Mouse (Mus musculus) hindbrain, embryonic 16.5 days (tissue): ENCODE data around the gene Agbl4. TPM values are rescaled to one million over a fixed set of nuclear protein-coding genes. Genes with fewer than 3 reads are reported as not detected.
A peak's percentile ranks its signal among the peaks of the same experiment; 100 is the strongest.

Source experiments
- ATAC-seq: fragments of 200-750 bp; cut with Nextera tagmentation; 2 replicates; pipeline ENCODE4 v1.8.0; 2017; ENCODE audit warnings: moderate TSS enrichment, moderate library complexity
- H3K27ac ChIP-seq: fragments of 300-500 bp; sonication (generic); 2 replicates; pipeline ENCODE4 v1.5.1; 2014; ENCODE audit warnings: low read depth, mild to moderate bottlenecking, control low read depth, low read length, moderate library complexity
- H3K27me3 ChIP-seq: fragments of 300-500 bp; sonication (generic); replicated peaks from 2 replicates; pipeline ENCODE4 v1.6.1; 2014; ENCODE audit warnings: low read length; ENCODE audit not compliant: control insufficient read depth, insufficient read depth
- H3K36me3 ChIP-seq: fragments of 300-500 bp; sonication (generic); 2 replicates; pipeline ENCODE4 v1.6.1; 2014; ENCODE audit warnings: mild to moderate bottlenecking, low read length, moderate library complexity, mixed read lengths; ENCODE audit not compliant: control insufficient read depth, insufficient read depth
- H3K4me1 ChIP-seq: fragments of 300-500 bp; sonication (generic); 2 replicates; pipeline ENCODE4 v1.6.1; 2014; ENCODE audit warnings: low read depth, low read length; ENCODE audit not compliant: control insufficient read depth, insufficient read depth
- H3K4me2 ChIP-seq: fragments of 300-500 bp; sonication (generic); 2 replicates; pipeline ENCODE4 v1.6.1; 2014; ENCODE audit warnings: mild to moderate bottlenecking, low read length, control low read depth, moderate library complexity
- H3K4me3 ChIP-seq: fragments of 300-500 bp; sonication (generic); 2 replicates; pipeline ENCODE4 v1.5.1; 2014; ENCODE audit warnings: mild to moderate bottlenecking, low read length, control low read depth, moderate library complexity
- H3K9ac ChIP-seq: fragments of 300-500 bp; sonication (generic); 2 replicates; pipeline ENCODE4 v1.6.1; 2014; ENCODE audit warnings: low read depth, mild to moderate bottlenecking, control low read depth, low read length, moderate library complexity
- H3K9me3 ChIP-seq: fragments of 300-500 bp; sonication (generic); 2 replicates; pipeline ENCODE4 v1.6.1; 2014; ENCODE audit warnings: mild to moderate bottlenecking, low read length, moderate library complexity; ENCODE audit not compliant: control insufficient read depth
- WGBS: fragments of 180-500 bp; shearing (Covaris S2); extraction: QIAGEN DNeasy Blood & Tissue Kit; methylation state at CpG from one replicate; pipeline ENCODE4 v1.1.7; 2014; 5-methylcytosine and 5-hydroxymethylcytosine counted together
- polyA plus RNA-seq: library from polyadenylated mRNA; unstranded; fragments of >200 nt; fragmentation: Nextera tagmentation; extraction: Ambion mirVana; gene quantifications from 2 replicates; pipeline ENCODE4 v1.2.1, GENCODE M21; 2015

The Agbl4 gene
- polyA plus RNA-seq, 1 experiment from 2014 or later: 4.8 TPM

GRCm38 (mm10) chr4:111383101-111383500 lies 985.6 kb downstream of the Agbl4 start:
- no peak overlapping the region for H3K4me3 ChIP-seq
- H3K27me3 ChIP-seq: no peaks in the 10 kb centered on the region
- H3K9ac ChIP-seq: no peak overlapping the region
- no peak overlapping the region for H3K4me2 ChIP-seq
- H3K36me3 ChIP-seq: no peaks in the 10 kb centered on the region
- H3K4me1 ChIP-seq: no peaks in the 10 kb centered on the region
- 78% methylated on average over 2 of the region's 2 CpGs for WGBS
- no peak overlapping the region for H3K27ac ChIP-seq
- H3K9me3 ChIP-seq: no peaks in the 10 kb centered on the region
- no peak for ATAC-seq

DNA sequence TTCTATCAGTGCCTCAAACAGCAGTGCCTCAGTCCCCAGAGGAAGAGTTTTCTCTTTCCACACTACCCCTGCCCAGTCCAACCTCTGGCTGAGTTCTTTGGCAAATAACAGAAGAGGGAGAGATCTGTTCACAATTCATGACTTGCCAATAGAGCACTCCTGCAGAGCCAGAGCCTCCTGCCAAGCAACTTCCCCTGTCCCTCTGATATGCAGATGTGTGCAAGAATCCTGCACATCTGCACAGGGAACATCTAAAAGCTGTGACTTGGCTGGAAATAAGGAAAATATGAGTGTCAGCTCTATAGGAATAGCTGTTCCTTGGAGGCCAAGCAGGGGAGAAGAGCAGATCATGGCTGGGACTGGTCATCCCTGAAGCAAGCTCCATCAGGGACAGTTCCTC lies 993.3 kb downstream of the Agbl4 start:
- Histone ChIP-seq H3K36me3 (no peaks in the 10 kb centered on the region), H3K4me2 (no peak overlapping the region), H3K4me1 (no peaks in the 10 kb centered on the region), H3K4me3 (no peak overlapping the region), H3K27ac (no peak overlapping the region), H3K9ac (no peak overlapping the region), H3K27me3 (no peaks in the 10 kb centered on the region), H3K9me3 (no peaks in the 10 kb centered on the region)
- ATAC-seq: no peak

DNA sequence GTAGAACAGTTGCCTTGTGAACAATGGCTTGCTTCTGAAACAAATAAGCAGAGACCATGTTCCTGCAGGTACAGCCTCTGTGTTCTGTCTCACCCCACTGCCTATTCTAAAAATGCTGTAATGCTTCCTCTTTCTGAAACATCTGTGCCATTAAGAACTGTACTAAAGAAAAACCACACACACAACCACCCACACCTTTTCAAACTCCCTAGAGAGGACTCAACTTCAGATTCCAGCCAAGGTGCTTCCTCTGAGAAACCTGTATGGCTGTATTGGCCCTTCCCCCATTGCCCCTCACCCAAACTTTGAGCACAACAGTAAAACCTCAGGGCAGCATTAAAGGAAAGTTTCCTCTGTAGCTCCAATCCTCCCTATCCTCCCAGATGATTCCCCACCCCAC lies 1002.3 kb downstream of the Agbl4 start:
- H3K4me3 ChIP-seq: no peak overlapping the region
- peaks cover 3% of the 10 kb centered on the region; the same call in 1 of the 2 replicates for H3K4me1 ChIP-seq
- no peaks in the 10 kb centered on the region for H3K36me3 ChIP-seq
- H3K27ac ChIP-seq: no peak overlapping the region
- no peak for ATAC-seq
- no peak overlapping the region for H3K9ac ChIP-seq
- H3K4me2 ChIP-seq: no peak overlapping the region
- no peaks in the 10 kb centered on the region for H3K9me3 ChIP-seq
- H3K27me3 ChIP-seq: no peaks in the 10 kb centered on the region

- H3K36me3 ChIP-seq: no peaks in the 10 kb centered on the region
- no peak overlapping the region for H3K4me2 ChIP-seq
- 31% methylated on average over 2 of the region's 2 CpGs for WGBS
- H3K9me3 ChIP-seq: no peaks in the 10 kb centered on the region
- no peaks in the 10 kb centered on the region for H3K27me3 ChIP-seq
- peaks cover 3% of the 10 kb centered on the region; the same call in 1 of the 2 replicates for H3K4me1 ChIP-seq
- H3K9ac ChIP-seq: no peak overlapping the region
- no peak overlapping the region for H3K27ac ChIP-seq
- no peak overlapping the region for H3K4me3 ChIP-seq
- ATAC-seq: peak; percentile 48; the same call in 1 of the 2 replicates
Observed at GRCm38 (mm10) chr4:111400676-111401075, 1003.2 kb downstream of the Agbl4 start.

DNA sequence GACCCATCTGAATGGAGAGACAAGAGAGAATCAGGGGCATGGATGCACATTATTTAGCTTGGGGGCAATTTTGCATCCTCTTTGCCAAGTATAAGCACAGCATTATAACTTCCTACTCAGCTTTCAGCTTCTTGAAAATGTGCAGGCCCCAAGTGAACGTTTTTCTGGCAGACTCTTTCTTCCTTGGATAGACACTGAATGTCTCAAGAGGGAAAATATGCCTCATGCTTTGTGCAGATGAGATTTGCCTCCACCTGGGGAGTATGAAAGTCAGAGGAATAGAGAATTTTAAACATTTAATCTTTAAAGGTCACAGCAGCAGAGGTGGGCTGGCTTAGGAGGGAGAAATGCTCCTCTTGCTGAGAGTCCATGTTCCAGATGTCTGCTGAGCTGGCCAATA lies 1005.8 kb downstream of the Agbl4 start:
- H3K4me3 ChIP-seq: no peak overlapping the region
- 46% methylated on average over 1 of the region's 1 CpGs for WGBS
- H3K4me1 ChIP-seq: peaks cover 3% of the 10 kb centered on the region; the same call in 1 of the 2 replicates

DNA sequence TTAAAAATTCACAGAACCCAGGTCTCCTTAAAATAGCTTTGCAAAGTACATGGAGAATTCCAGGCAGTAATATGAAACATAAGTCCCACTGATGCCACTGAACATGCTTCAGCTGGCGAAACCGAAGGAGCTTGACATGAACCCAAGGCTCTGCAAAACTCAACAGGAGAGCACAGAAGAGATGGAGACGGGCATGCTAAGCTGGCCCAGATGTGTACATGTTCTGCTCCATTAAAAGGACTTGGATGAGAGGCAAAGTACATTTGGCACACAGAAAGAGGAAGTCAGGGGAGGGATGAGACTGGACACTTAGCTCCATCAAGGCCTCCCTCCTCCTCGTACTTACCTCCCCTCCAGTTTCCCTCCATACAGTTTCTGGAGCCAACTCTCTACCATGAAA lies 1013.3 kb downstream of the Agbl4 start:
- H3K9me3 ChIP-seq: no peaks in the 10 kb centered on the region
- H3K4me2 ChIP-seq: no peak overlapping the region
- no peaks in the 10 kb centered on the region for H3K36me3 ChIP-seq
- no peak overlapping the region for H3K27ac ChIP-seq
- no peak overlapping the region for H3K4me3 ChIP-seq
- H3K27me3 ChIP-seq: no peaks in the 10 kb centered on the region
- H3K4me1 ChIP-seq: peaks cover 6% of the 10 kb centered on the region
- WGBS: 87% methylated on average over 4 of the region's 4 CpGs
- no peak overlapping the region for H3K9ac ChIP-seq
- ATAC-seq: no peak

More for the DNA sequence above, 1005.8 kb downstream of the Agbl4 start:
- Histone ChIP-seq H3K4me2 (no peak overlapping the region), H3K27ac (no peak overlapping the region), H3K9ac (no peak overlapping the region), H3K36me3 (no peaks in the 10 kb centered on the region), H3K27me3 (no peaks in the 10 kb centered on the region), H3K9me3 (no peaks in the 10 kb centered on the region)
- no peak for ATAC-seq

- H3K9me3 ChIP-seq: no peaks in the 10 kb centered on the region
- H3K4me1 ChIP-seq: peaks cover 21% of the 10 kb centered on the region
- ATAC-seq: peak; percentile 61
- peak overlapping the region; percentile 91 for H3K27ac ChIP-seq
- H3K9ac ChIP-seq: peak overlapping the region; percentile 99
- no peaks in the 10 kb centered on the region for H3K36me3 ChIP-seq
- H3K27me3 ChIP-seq: no peaks in the 10 kb centered on the region
- 1% methylated on average over 6 of the region's 6 CpGs for WGBS
- H3K4me3 ChIP-seq: peak overlapping the region; percentile 69
- peak overlapping the region; percentile 90 for H3K4me2 ChIP-seq
Observed at GRCm38 (mm10) chr4:111414399-111414798, 1016.9 kb downstream of the Agbl4 start.

- H3K4me3 ChIP-seq: peak within 1 kb of the TSS; percentile 69
- H3K4me2 ChIP-seq: peak within 1 kb of the TSS; percentile 90
- H3K27me3 ChIP-seq: no peaks in the 10 kb centered on the region
- no peaks in the 10 kb centered on the region for H3K36me3 ChIP-seq
- no peaks in the 10 kb centered on the region for H3K9me3 ChIP-seq
- H3K9ac ChIP-seq: peak within 1 kb of the TSS; percentile 99
- under 1% methylated on average over 60 of the region's 66 CpGs for WGBS
- peak within 1 kb of the TSS; percentile 91 for H3K27ac ChIP-seq
- peaks cover 26% of the 10 kb centered on the region for H3K4me1 ChIP-seq
- ATAC-seq: peak; percentile 97
Observed at GRCm38 (mm10) chr4:111414818-111415488, 1017.5 kb downstream of the Agbl4 start, which contains the start of gene Bend5. Bend5 (plus strand) TSS chr4:111415006.

GRCm38 (mm10) chr4:111416126-111416525 lies 1018.7 kb downstream of the Agbl4 start:
- Histone ChIP-seq H3K9ac (peak overlapping the region; percentile 99), H3K9me3 (no peaks in the 10 kb centered on the region), H3K36me3 (no peaks in the 10 kb centered on the region), H3K27ac (no peak overlapping the region), H3K27me3 (no peaks in the 10 kb centered on the region), H3K4me3 (peak overlapping the region; percentile 69), H3K4me1 (peaks cover 26% of the 10 kb centered on the region), H3K4me2 (peak overlapping the region; percentile 90)
- no peak for ATAC-seq
- WGBS: 73% methylated on average over 3 of the region's 3 CpGs
